ENCODE assay signal across 8 mouse cellular contexts in genomic region chr9:50171826-50172464, GRCm38 (mm10).
DNase-seq lines count a peak whose midpoint lies in the region; ATAC-seq and TF ChIP-seq lines count a peak whose summit lies in the region.

No protein-coding gene starts in this region.

- H3K9ac ChIP-seq in heart, embryonic 13.5 days, result no peak overlapping the region
- no peak overlapping the region for H3K9ac ChIP-seq in kidney, embryonic 15.5 days
- no peak overlapping the region for H3K9ac ChIP-seq in limb, embryonic 11.5 days (ENCODE audit: low read length)
- H3K9ac ChIP-seq in neural tube, embryonic 15.5 days (replicated peaks), result 0 out of 2 replicates have a peak overlapping the region, but pooled peaks have one; percentile 10

- H3K36me3 ChIP-seq in E14TG2a.4 (ENCODE audit: insufficient read depth, low read length), result no peaks in the 10 kb centered on the region
- H3K36me3 ChIP-seq in heart, embryonic 13.5 days, result no peaks in the 10 kb centered on the region
- no peaks in the 10 kb centered on the region for H3K36me3 ChIP-seq in kidney, embryonic 15.5 days
- H3K36me3 ChIP-seq in limb, embryonic 11.5 days (ENCODE audit: control insufficient read depth, insufficient read depth, low read length), result no peaks in the 10 kb centered on the region
- no peaks in the 10 kb centered on the region for H3K36me3 ChIP-seq in neural tube, embryonic 15.5 days

- TF ChIP-seq POLR2A in embryonic fibroblast, embryonic 13.5 days (IDR thresholded peaks at IDR 0.05; ENCODE audit: low read depth, low read length), result no peak

- peak overlapping the region; percentile 50 for H3K27ac ChIP-seq in embryonic fibroblast, embryonic 13.5 days (ENCODE audit: insufficient read depth, low read length)
- no peak overlapping the region for H3K27ac ChIP-seq in heart, embryonic 13.5 days (replicated peaks)
- H3K27ac ChIP-seq in kidney, embryonic 15.5 days, result peak overlapping the region; percentile 41
- H3K27ac ChIP-seq in limb, embryonic 11.5 days (replicated peaks; ENCODE audit: low read depth, low read length), result no peak overlapping the region
- H3K27ac ChIP-seq in neural tube, embryonic 15.5 days (replicated peaks), result 0 out of 2 replicates have a peak overlapping the region, but pooled peaks have one; percentile 24

- no peaks in the 10 kb centered on the region for H3K27me3 ChIP-seq in E14TG2a.4 (ENCODE audit: insufficient read depth, low read length)
- H3K27me3 ChIP-seq in heart, embryonic 13.5 days (replicated peaks), result no peaks in the 10 kb centered on the region
- H3K27me3 ChIP-seq in kidney, embryonic 15.5 days, result no peaks in the 10 kb centered on the region
- H3K27me3 ChIP-seq in limb, embryonic 11.5 days (ENCODE audit: control insufficient read depth, insufficient read depth, low read length), result no peaks in the 10 kb centered on the region
- H3K27me3 ChIP-seq in neural tube, embryonic 15.5 days (replicated peaks), result no peaks in the 10 kb centered on the region

- H3K4me1 ChIP-seq in E14TG2a.4 (replicated peaks; ENCODE audit: low read depth, low read length), result peaks cover 30% of the 10 kb centered on the region
- H3K4me1 ChIP-seq in embryonic fibroblast, embryonic 13.5 days (ENCODE audit: control insufficient read depth, insufficient read depth, low read length), result peaks cover 5% of the 10 kb centered on the region; the same call in 1 of the 2 replicates
- H3K4me1 ChIP-seq in heart, embryonic 13.5 days, result no peaks in the 10 kb centered on the region
- H3K4me1 ChIP-seq in kidney, embryonic 15.5 days, result peaks cover 12% of the 10 kb centered on the region
- H3K4me1 ChIP-seq in limb, embryonic 11.5 days (ENCODE audit: control insufficient read depth, insufficient read depth, low read length), result no peaks in the 10 kb centered on the region
- peaks cover 9% of the 10 kb centered on the region for H3K4me1 ChIP-seq in neural tube, embryonic 15.5 days

- H3K4me2 ChIP-seq in heart, embryonic 13.5 days, result peak overlapping the region; percentile 43; the same call in 1 of the 2 replicates
- peak overlapping the region; percentile 48 for H3K4me2 ChIP-seq in kidney, embryonic 15.5 days
- no peak overlapping the region for H3K4me2 ChIP-seq in limb, embryonic 11.5 days (ENCODE audit: low read depth, severe bottlenecking)
- H3K4me2 ChIP-seq in neural tube, embryonic 15.5 days, result peak overlapping the region; percentile 44

- 31% methylated on average over 7 of the region's 7 CpGs for WGBS in heart, embryonic 13.5 days
- 13% methylated on average over 7 of the region's 7 CpGs for WGBS in kidney, embryonic 15.5 days
- WGBS in limb, embryonic 11.5 days, result 33% methylated on average over 7 of the region's 7 CpGs
- WGBS in neural tube, embryonic 15.5 days, result 14% methylated on average over 7 of the region's 7 CpGs

- TF ChIP-seq CTCF in E14TG2a.4 (conservative IDR thresholded peaks at IDR 0.05; ENCODE audit: low read length), result peak; percentile 68
- no peak for TF ChIP-seq CTCF in embryonic fibroblast, embryonic 13.5 days (IDR thresholded peaks at IDR 0.05; ENCODE audit: borderline replicate concordance, insufficient read depth, low read length)

- DNase-seq in brain, adult 2 months (ENCODE audit: low read depth, low spot score), result peak; percentile 95
- peak; percentile 75 for DNase-seq in limb, embryonic 11.5 days (ENCODE audit: low spot score)

- H3K4me3 ChIP-seq in E14TG2a.4 (replicated peaks; ENCODE audit: low read length), result no peak overlapping the region
- H3K4me3 ChIP-seq in embryonic fibroblast, embryonic 13.5 days (ENCODE audit: insufficient read depth, low read length), result no peak overlapping the region
- no peak overlapping the region for H3K4me3 ChIP-seq in heart, embryonic 13.5 days
- 0 out of 2 replicates have a peak overlapping the region, but pooled peaks have one; percentile 12 for H3K4me3 ChIP-seq in kidney, embryonic 15.5 days (replicated peaks)
- no peak overlapping the region for H3K4me3 ChIP-seq in limb, embryonic 11.5 days (ENCODE audit: low read depth, low read length)
- peak overlapping the region; percentile 23 for H3K4me3 ChIP-seq in neural tube, embryonic 15.5 days (replicated peaks)

- H3K9me3 ChIP-seq in E14TG2a.4 (ENCODE audit: low read length), result peaks cover 5% of the 10 kb centered on the region; the same call in 1 of the 2 replicates
- H3K9me3 ChIP-seq in heart, embryonic 13.5 days, result no peaks in the 10 kb centered on the region
- H3K9me3 ChIP-seq in kidney, embryonic 15.5 days (replicated peaks), result no peaks in the 10 kb centered on the region
- H3K9me3 ChIP-seq in limb, embryonic 11.5 days (ENCODE audit: control insufficient read depth, low read length), result no peaks in the 10 kb centered on the region
- no peaks in the 10 kb centered on the region for H3K9me3 ChIP-seq in neural tube, embryonic 15.5 days (replicated peaks)

- ATAC-seq in heart, embryonic 13.5 days (ENCODE audit: extremely low read depth, insufficient number of reproducible peaks, low FRiP score, low TSS enrichment), result no peak
- peak; percentile 84 for ATAC-seq in kidney, embryonic 15.5 days (replicated peaks; ENCODE audit: low FRiP score)
- ATAC-seq in limb, embryonic 11.5 days (ENCODE audit: insufficient number of reproducible peaks, low FRiP score, low TSS enrichment, low read depth), result no peak
- ATAC-seq in neural tube, embryonic 15.5 days (ENCODE audit: low FRiP score), result peak; percentile 68; the same call in 1 of the 2 replicates
- ATAC-seq in monocyte, adult 5-6 weeks (replicated peaks; ENCODE audit: insufficient number of reproducible peaks, low FRiP score, low TSS enrichment, poor library complexity, severe bottlenecking), result no peak

Comparison
In these comparisons a context has a peak if more than half of its experiments do, and no peak if none do; other contexts are left out.
1. H3K4me3 ChIP-seq: peak in kidney, embryonic 15.5 days (single experiment) and neural tube, embryonic 15.5 days (single experiment); none in E14TG2a.4 (single experiment), embryonic fibroblast, embryonic 13.5 days (single experiment), heart, embryonic 13.5 days (single experiment) and limb, embryonic 11.5 days (single experiment).
2. H3K27ac ChIP-seq: peak in embryonic fibroblast, embryonic 13.5 days (single experiment), kidney, embryonic 15.5 days (single experiment) and neural tube, embryonic 15.5 days (single experiment); none in heart, embryonic 13.5 days (single experiment) and limb, embryonic 11.5 days (single experiment).
3. ATAC-seq: peak in kidney, embryonic 15.5 days (single experiment) and neural tube, embryonic 15.5 days (single experiment); none in heart, embryonic 13.5 days (single experiment), limb, embryonic 11.5 days (single experiment) and monocyte, adult 5-6 weeks (single experiment).